Mouse (Mus musculus): ENCODE measurements around the gene Gm17359.

DNA sequence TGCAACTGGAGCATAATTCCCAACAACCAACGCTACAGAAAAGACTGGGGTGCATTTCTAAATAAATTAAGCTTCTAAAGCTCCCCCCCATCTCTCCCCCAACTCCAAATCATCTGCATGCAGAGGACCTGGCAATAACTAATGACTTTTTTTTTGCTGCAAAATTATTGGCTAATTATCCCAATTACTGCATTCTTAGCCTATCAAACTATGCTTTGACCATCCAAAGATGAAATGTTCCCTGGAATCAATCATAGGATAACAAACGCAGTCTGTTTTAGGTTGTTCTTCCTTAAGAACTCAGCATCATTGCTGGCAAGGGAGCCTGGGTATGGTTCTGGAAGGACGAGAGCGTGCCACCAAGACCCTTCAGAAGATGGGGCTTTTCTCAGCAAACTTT, 27.9 kb upstream of the Gm17359 start:
- TF ChIP-seq ZNF384 (IDR thresholded peaks at IDR 0.05; ENCODE audit: low read depth, low read length) (no peak), ZC3H11A (IDR thresholded peaks at IDR 0.05; ENCODE audit: borderline replicate concordance, low read depth, low read length) (no peak), MAFK (IDR thresholded peaks at IDR 0.05; ENCODE audit: insufficient read depth, low read depth, low read length) (no peak), CHD2 (IDR thresholded peaks at IDR 0.05; ENCODE audit: low read depth, low read length) (no peak)
